In genomic region chr2:148680775-148681291, GRCm38 (mm10) we compare ENCODE assay signal across 8 mouse cellular contexts. TPM values are rescaled to one million over a fixed set of nuclear protein-coding genes. Genes with fewer than 3 reads are reported as not detected.
DNase-seq lines count a peak whose midpoint lies in the region; ATAC-seq lines count a peak whose summit lies in the region.

Gene Gzf1, plus strand, starts transcription at chr2:148681023.

- peak within 1 kb of the TSS; percentile 93 to 98 for H3K27ac ChIP-seq in heart, embryonic 14.5 days (replicated peaks in 1 of 2; ENCODE audit: control insufficient read depth in 1 of 2, insufficient read depth in 1 of 2, low read depth in 2 of 2, low read length in 2 of 2)
- H3K27ac ChIP-seq in liver, embryonic 13.5 days = peak within 1 kb of the TSS; percentile 87
- peak within 1 kb of the TSS; percentile 97 for H3K27ac ChIP-seq in stomach, embryonic 16.5 days (ENCODE audit: low read length)

- peak within 1 kb of the TSS; percentile 92 for H3K9ac ChIP-seq in heart, embryonic 14.5 days (ENCODE audit: low read length)
- peak within 1 kb of the TSS; percentile 83 for H3K9ac ChIP-seq in liver, embryonic 13.5 days
- peak within 1 kb of the TSS; percentile 90 for H3K9ac ChIP-seq in stomach, embryonic 16.5 days (ENCODE audit: low read length)

- H3K4me2 ChIP-seq in heart, embryonic 14.5 days (ENCODE audit: low read length) = peak within 1 kb of the TSS; percentile 92
- H3K4me2 ChIP-seq in liver, embryonic 13.5 days = peak within 1 kb of the TSS; percentile 88
- H3K4me2 ChIP-seq in stomach, embryonic 16.5 days (ENCODE audit: low read depth, low read length) = peak within 1 kb of the TSS; percentile 83

- H3K4me1 ChIP-seq in heart, embryonic 14.5 days (ENCODE audit: control insufficient read depth in 2 of 2, insufficient read depth in 2 of 2, low read length in 2 of 2) = peaks cover 13 to 37% of the 10 kb centered on the region in 2 experiments
- peaks cover 72% of the 10 kb centered on the region for H3K4me1 ChIP-seq in liver, embryonic 13.5 days (replicated peaks)
- H3K4me1 ChIP-seq in stomach, embryonic 16.5 days (ENCODE audit: control insufficient read depth, insufficient read depth, low read length) = peaks cover 39% of the 10 kb centered on the region

- H3K9me3 ChIP-seq in heart, embryonic 14.5 days (ENCODE audit: control insufficient read depth, low read length) = no peaks in the 10 kb centered on the region
- no peaks in the 10 kb centered on the region for H3K9me3 ChIP-seq in liver, embryonic 13.5 days (replicated peaks)
- H3K9me3 ChIP-seq in stomach, embryonic 16.5 days (replicated peaks; ENCODE audit: control insufficient read depth, low read length) = no peaks in the 10 kb centered on the region

- peak; percentile 98 for ATAC-seq in CD4-positive, CD25-positive, alpha-beta regulatory T cell, adult 4 months
- peak; percentile 95 for ATAC-seq in heart, embryonic 14.5 days (ENCODE audit: insufficient number of reproducible peaks, insufficient read depth, low FRiP score, low read depth)
- peak; percentile 95 for ATAC-seq in liver, embryonic 13.5 days (ENCODE audit: low read depth)
- peak; percentile 95 for ATAC-seq in stomach, embryonic 16.5 days (ENCODE audit: insufficient read depth, low FRiP score)

- no peaks in the 10 kb centered on the region for H3K27me3 ChIP-seq in heart, embryonic 14.5 days (ENCODE audit: control insufficient read depth, insufficient read depth, low read length)
- H3K27me3 ChIP-seq in liver, embryonic 13.5 days = no peaks in the 10 kb centered on the region
- no peaks in the 10 kb centered on the region for H3K27me3 ChIP-seq in stomach, embryonic 16.5 days (ENCODE audit: control insufficient read depth, insufficient read depth, low read length)

- peak; percentile 94 for DNase-seq in c-Kit-negative CD71-positive TER-119-positive erythroid progenitor cells, embryonic 14.5 days (ENCODE audit: low read depth, low spot score)
- DNase-seq in fibroblast of lung, adult 2 months (ENCODE audit: low read depth) = peak; percentile 95
- peak; percentile 100 for DNase-seq in kidney, postnatal 14 days
- DNase-seq in liver, embryonic 13.5 days = peak; percentile 97
- DNase-seq in neural tube, embryonic 10.5 days (ENCODE audit: extremely low spot score, low spot score) = peak; percentile 99

- under 1% methylated on average over 37 of the region's 39 CpGs for whole genome bisulfite sequencing in heart, embryonic 14.5 days
- WGBS in liver, embryonic 13.5 days (ENCODE audit: insufficient replicate concordance) = under 1% methylated on average over 39 of the region's 39 CpGs
- under 1% methylated on average over 39 of the region's 39 CpGs for WGBS in stomach, embryonic 16.5 days

- peak within 1 kb of the TSS; percentile 65 to 81 for H3K4me3 ChIP-seq in heart, embryonic 14.5 days (ENCODE audit: control insufficient read depth in 1 of 2, insufficient read depth in 1 of 2, low read depth in 1 of 2, low read length in 2 of 2)
- H3K4me3 ChIP-seq in liver, embryonic 13.5 days (replicated peaks) = peak within 1 kb of the TSS; percentile 77
- H3K4me3 ChIP-seq in stomach, embryonic 16.5 days (replicated peaks; ENCODE audit: low read length) = peak within 1 kb of the TSS; percentile 87

- H3K36me3 ChIP-seq in heart, embryonic 14.5 days (ENCODE audit: control insufficient read depth, insufficient read depth, low read length) = peaks cover 39% of the 10 kb centered on the region
- peaks cover 38% of the 10 kb centered on the region for H3K36me3 ChIP-seq in liver, embryonic 13.5 days
- peaks cover 13% of the 10 kb centered on the region; the same call in 1 of the 2 replicates for H3K36me3 ChIP-seq in stomach, embryonic 16.5 days (ENCODE audit: control insufficient read depth, insufficient read depth, low read length)

RNA-seq across cellular contexts. Expression of gene Gzf1, which starts in this region (rescaled TPM):
- polyA plus RNA-seq in CD4-positive, CD25-positive, alpha-beta regulatory T cell, adult 4 months (2017; shearing (Covaris generic)) = 10 to 100 TPM; 17.0 to 19.0 TPM
- polyA plus RNA-seq in heart, embryonic 14.5 days (2014; fragmentation: Nextera tagmentation; extraction: Ambion mirVana) = 15.6 and 17.9 TPM in 2 replicates
- polyA plus RNA-seq in liver, embryonic 13.5 days (2015; fragmentation: Nextera tagmentation; extraction: Ambion mirVana) = 7.3 and 9.2 TPM in 2 replicates
- polyA plus RNA-seq in stomach, embryonic 16.5 days (2015; fragmentation: Nextera tagmentation; extraction: Ambion mirVana) = 18.9 and 19.6 TPM in 2 replicates

Comparison
In these comparisons a context has a peak if more than half of its experiments do, and no peak if none do; other contexts are left out.
1. Peak in every context shown above with its lines: DNase-seq, ATAC-seq, H3K4me3 ChIP-seq and H3K27ac ChIP-seq.